Mouse (Mus musculus) MEL (cell line): ENCODE measurements around the gene Fgf13. TPM values are rescaled to one million over a fixed set of nuclear protein-coding genes. Genes with fewer than 3 reads are reported as not detected.

ENCODE experiments used
- DNase-seq: peaks from one replicate; pipeline ENCODE4 v3.0.0; 2011; ENCODE audit warnings: low read depth, low spot score
- H3K27ac ChIP-seq: 2 replicates; pipeline ENCODE4 v1.5.1; 2012; ENCODE audit warnings: low read depth, mild to moderate bottlenecking, control low read depth, low read length, moderate library complexity; ENCODE audit not compliant: control insufficient read depth
- H3K27me3 ChIP-seq, 2 experiments: fragments of 150-350 bp in 1 of 2; sonication (generic) in 1 of 2; 2 replicates each; pipeline ENCODE4 v1.6.1; 2012; ENCODE audit warnings: low read length in 2 of 2, mild to moderate bottlenecking in 2 of 2, improper control_type of control experiment in 1 of 2, moderate library complexity in 1 of 2; ENCODE audit not compliant: insufficient read depth in 2 of 2, control insufficient read depth in 1 of 2
- H3K36me3 ChIP-seq, 2 experiments: 2 replicates each; pipeline ENCODE4 v1.6.1; 2012 to 2014; ENCODE audit warnings: low read length in 2 of 2, improper control_type of control experiment in 1 of 2, inconsistent platforms in 1 of 2, mild to moderate bottlenecking in 1 of 2; ENCODE audit not compliant: insufficient read depth in 2 of 2, control insufficient read depth in 1 of 2
- H3K4me1 ChIP-seq, 2 experiments: fragments of 150-350 bp in 1 of 2; sonication (generic) in 1 of 2; 2 replicates each; pipeline ENCODE4 v1.6.1; 2012; ENCODE audit warnings: low read length in 2 of 2, improper control_type of control experiment in 1 of 2, mild to moderate bottlenecking in 1 of 2; ENCODE audit not compliant: insufficient read depth in 2 of 2, control insufficient read depth in 1 of 2
- H3K4me3 ChIP-seq, 2 experiments: fragments of 150-350 bp in 1 of 2; sonication (generic) in 1 of 2; 2 replicates each; pipeline ENCODE4 v1.5.1; 2012; ENCODE audit warnings: low read depth in 2 of 2, low read length in 2 of 2, mild to moderate bottlenecking in 2 of 2, moderate library complexity in 2 of 2, control low read depth in 1 of 2, improper control_type of control experiment in 1 of 2; ENCODE audit not compliant: control insufficient read depth in 1 of 2, insufficient read depth in 1 of 2
- H3K79me2 ChIP-seq: 2 replicates; pipeline ENCODE4 v1.6.1; 2012; ENCODE audit warnings: mild to moderate bottlenecking, low read length, moderate library complexity; ENCODE audit not compliant: control insufficient read depth, poor library complexity, insufficient read depth
- H3K9ac ChIP-seq: 2 replicates; pipeline ENCODE4 v1.6.1; 2012; ENCODE audit warnings: low read depth, mild to moderate bottlenecking, control low read depth, low read length, moderate library complexity; ENCODE audit not compliant: control insufficient read depth, poor library complexity, severe bottlenecking
- H3K9me3 ChIP-seq: fragments of 150-350 bp; sonication (generic); replicated peaks from 2 replicates; pipeline ENCODE4 v1.6.1; 2012; ENCODE audit warnings: mild to moderate bottlenecking, low read length, improper control_type of control experiment, moderate library complexity; ENCODE audit not compliant: insufficient read depth
- BHLHE40 ChIP-seq: IDR thresholded peaks from 2 replicates; pipeline ENCODE4 v1.6.1; 2012; ENCODE audit warnings: low read depth, mild to moderate bottlenecking, inconsistent platforms, low read length, improper control_type of control experiment, borderline replicate concordance
- CHD2 ChIP-seq: IDR thresholded peaks from 2 replicates; pipeline ENCODE4 v1.6.1; 2011; ENCODE audit warnings: low read length, improper control_type of control experiment
- CTCF ChIP-seq, 3 experiments: IDR thresholded peaks in 2 of 3; conservative IDR thresholded peaks in 1 of 3; 2 replicates each; pipeline ENCODE4 v1.5.1; 2011 to 2012; ENCODE audit warnings: low read length in 3 of 3, low read depth in 2 of 3, mild to moderate bottlenecking in 2 of 3, improper control_type of control experiment in 1 of 3, inconsistent platforms in 1 of 3, mixed read lengths in 1 of 3, moderate library complexity in 1 of 3; ENCODE audit not compliant: control insufficient read depth in 1 of 3, insufficient read depth in 1 of 3, poor library complexity in 1 of 3, severe bottlenecking in 1 of 3
- GABPA ChIP-seq: IDR thresholded peaks from 2 replicates; pipeline ENCODE4 v1.6.1; 2012; ENCODE audit warnings: low read depth, mild to moderate bottlenecking, inconsistent platforms, low read length, improper control_type of control experiment, moderate library complexity
- GATA1 ChIP-seq: IDR thresholded peaks from 2 replicates; pipeline ENCODE4 v1.6.1; 2011; ENCODE audit warnings: low read depth, low read length, improper control_type of control experiment
- HCFC1 ChIP-seq: IDR thresholded peaks from 2 replicates; pipeline ENCODE4 v1.6.1; 2012; ENCODE audit warnings: low read depth, mild to moderate bottlenecking, inconsistent platforms, low read length, improper control_type of control experiment, moderate library complexity
- KAT2A ChIP-seq: conservative IDR thresholded peaks from 2 replicates; pipeline ENCODE4 v1.6.1; 2012; ENCODE audit warnings: low read depth, low read length, improper control_type of control experiment, inconsistent platforms
- MAFK ChIP-seq: IDR thresholded peaks from 2 replicates; pipeline ENCODE4 v1.6.1; 2011; ENCODE audit warnings: low read depth, mild to moderate bottlenecking, low read length, improper control_type of control experiment, borderline replicate concordance
- MAX ChIP-seq: IDR thresholded peaks from 2 replicates; pipeline ENCODE4 v1.6.1; 2011; ENCODE audit warnings: low read length, improper control_type of control experiment
- MAZ ChIP-seq: IDR thresholded peaks from 2 replicates; pipeline ENCODE4 v1.6.1; 2012; ENCODE audit warnings: low read depth, mild to moderate bottlenecking, inconsistent platforms, low read length, improper control_type of control experiment
- MEF2A ChIP-seq: IDR thresholded peaks from 2 replicates; pipeline ENCODE4 v1.6.1; 2014; ENCODE audit warnings: low read depth, mild to moderate bottlenecking, inconsistent platforms, low read length, improper control_type of control experiment; ENCODE audit not compliant: poor library complexity, insufficient replicate concordance, severe bottlenecking; ENCODE audit errors: extremely low read depth
- MXI1 ChIP-seq: IDR thresholded peaks from 2 replicates; pipeline ENCODE4 v1.6.1; 2011; ENCODE audit warnings: mild to moderate bottlenecking, low read depth, low read length, improper control_type of control experiment
- MYB ChIP-seq: IDR thresholded peaks from 2 replicates; pipeline ENCODE4 v1.6.1; 2011; ENCODE audit warnings: mild to moderate bottlenecking, low read depth, low read length, improper control_type of control experiment
- NELFE ChIP-seq: IDR thresholded peaks from 2 replicates; pipeline ENCODE4 v1.6.1; 2011; ENCODE audit warnings: low read depth, low read length, improper control_type of control experiment
- NRF1 ChIP-seq: IDR thresholded peaks from 2 replicates; pipeline ENCODE4 v1.6.1; 2014; ENCODE audit warnings: low read depth, mild to moderate bottlenecking, inconsistent platforms, low read length, improper control_type of control experiment, moderate library complexity; ENCODE audit not compliant: poor library complexity, insufficient read depth, severe bottlenecking
- POLR2A ChIP-seq, 2 experiments: IDR thresholded peaks; 2 replicates each; pipeline ENCODE4 v1.6.1; 2011 to 2012; ENCODE audit warnings: low read length in 2 of 2, mild to moderate bottlenecking in 2 of 2, control low read depth in 1 of 2, improper control_type of control experiment in 1 of 2, low read depth in 1 of 2, moderate library complexity in 1 of 2; ENCODE audit not compliant: control insufficient read depth in 1 of 2, insufficient read depth in 1 of 2, poor library complexity in 1 of 2
- RAD21 ChIP-seq: IDR thresholded peaks from 2 replicates; pipeline ENCODE4 v1.6.1; 2011; ENCODE audit warnings: mild to moderate bottlenecking, low read depth, low read length, improper control_type of control experiment
- TCF12 ChIP-seq: IDR thresholded peaks from 2 replicates; pipeline ENCODE4 v1.6.1; 2014; ENCODE audit warnings: low read depth, mild to moderate bottlenecking, inconsistent platforms, low read length, improper control_type of control experiment, moderate library complexity
- USF2 ChIP-seq, 2 experiments: IDR thresholded peaks; 2 replicates each; pipeline ENCODE4 v1.6.1; 2011 to 2012; ENCODE audit warnings: improper control_type of control experiment in 2 of 2, low read length in 2 of 2, borderline replicate concordance in 1 of 2, inconsistent platforms in 1 of 2, low read depth in 1 of 2, mild to moderate bottlenecking in 1 of 2; ENCODE audit not compliant: insufficient read depth in 1 of 2
- ZKSCAN1 ChIP-seq: IDR thresholded peaks from 2 replicates; pipeline ENCODE4 v1.6.1; 2012; ENCODE audit warnings: low read depth, mild to moderate bottlenecking, inconsistent platforms, low read length, improper control_type of control experiment, moderate library complexity
- ZNF384 ChIP-seq: IDR thresholded peaks from 2 replicates; pipeline ENCODE4 v1.6.1; 2012; ENCODE audit warnings: low read depth, mild to moderate bottlenecking, inconsistent platforms, low read length, improper control_type of control experiment
- polyA plus RNA-seq, 2 experiments: library from polyadenylated mRNA; stranded (reverse) in 1 of 2; unstranded in 1 of 2; fragments of >175 nt in 1 of 2; fragments of >200 nt in 1 of 2; gene quantifications; 2 replicates each; pipeline versions ENCODE4 v1.2.1 to v1.2.4; 2012; ENCODE audit warnings: low replicate concordance in 2 of 2, low read depth in 1 of 2; ENCODE audit not compliant: insufficient read length in 2 of 2, insufficient read depth in 1 of 2, missing spikeins in 1 of 2
- total RNA-seq: library from RNA; depleted of rRNA; stranded (reverse); fragments of 300-350 nt; gene quantifications from 2 replicates; pipeline ENCODE4 v1.2.3, GENCODE M21; 2012; rRNA removed

Gene Fgf13
- total RNA-seq (not detected in 2 replicates), polyA plus RNA-seq (not detected)

DNA sequence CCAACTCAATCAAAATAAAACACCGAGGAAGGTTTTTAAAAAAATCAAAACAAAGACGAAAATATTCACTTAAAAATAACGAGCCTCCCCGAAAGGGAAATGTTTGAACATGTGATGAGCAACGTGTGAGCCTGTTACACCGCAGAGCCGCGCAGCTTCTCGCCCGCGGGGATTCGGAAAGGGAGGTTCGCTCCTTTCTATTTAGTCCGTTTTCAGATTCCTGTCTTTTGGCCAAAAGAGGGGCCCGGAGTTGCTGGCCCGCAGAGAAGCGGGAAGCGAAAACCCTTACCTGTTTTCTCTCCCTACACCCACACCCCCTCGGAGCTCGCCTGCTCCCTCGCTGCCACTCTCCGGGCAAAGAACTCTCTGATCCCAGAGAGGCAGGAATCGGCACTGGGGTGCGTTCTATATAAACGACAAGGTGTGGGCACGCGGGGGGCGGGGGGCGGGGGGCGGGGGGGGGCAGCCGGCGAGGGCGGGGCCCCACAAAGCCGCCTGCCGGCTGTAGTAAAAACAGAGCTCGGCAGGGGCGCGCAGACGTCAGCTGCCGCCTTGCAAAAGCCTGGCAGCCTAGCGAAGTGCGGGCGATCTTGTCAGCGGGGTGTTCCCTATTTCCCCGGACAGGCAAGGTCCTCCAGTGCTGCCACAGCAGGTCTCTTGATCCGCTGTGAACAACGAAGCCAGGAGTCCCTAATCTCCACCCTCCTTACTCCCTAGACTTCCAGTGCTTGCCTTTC lies at the start of gene Fgf13:
Fgf13 (minus strand) TSS at position 377 of the 737 bp plus-strand sequence.
- H3K27ac ChIP-seq = no peak within 1 kb of the TSS
- H3K79me2 ChIP-seq = no peaks in the 10 kb centered on the region
- TF ChIP-seq HCFC1 (no peak), MXI1 (no peak)
- H3K27me3 ChIP-seq = no peaks in the 10 kb centered on the region
- no peaks in the 10 kb centered on the region for H3K4me1 ChIP-seq
- no peak within 1 kb of the TSS for H3K9ac ChIP-seq
- no peak within 1 kb of the TSS for H3K4me3 ChIP-seq
- H3K36me3 ChIP-seq = no peaks in the 10 kb centered on the region
- no peaks in the 10 kb centered on the region for H3K9me3 ChIP-seq
- DNase-seq = no peak

DNA sequence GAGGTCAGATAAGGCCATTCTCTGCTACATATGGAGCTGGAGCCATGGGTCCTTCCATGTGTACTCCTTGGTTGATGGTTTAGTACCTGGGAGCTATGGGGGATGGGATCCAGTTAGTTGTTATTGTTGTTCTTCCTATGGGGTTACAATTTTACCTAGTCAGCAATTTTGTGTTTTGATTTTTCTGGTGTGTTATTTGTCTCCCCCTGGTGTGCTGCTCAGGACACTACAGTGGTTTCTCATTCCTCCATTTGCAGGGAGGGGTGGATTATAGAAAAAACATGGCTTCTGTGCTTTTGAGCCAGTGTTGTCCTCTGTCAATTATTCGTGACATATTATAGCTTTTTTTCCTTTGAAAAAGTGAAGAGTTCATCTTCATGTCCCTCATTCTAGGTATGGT lies 38.7 kb upstream of the Fgf13 start:
- DNase-seq = no peak
- H3K9ac ChIP-seq = no peak overlapping the region
- H3K4me1 ChIP-seq = no peaks in the 10 kb centered on the region
- no peaks in the 10 kb centered on the region for H3K36me3 ChIP-seq
- H3K9me3 ChIP-seq = no peaks in the 10 kb centered on the region
- H3K4me3 ChIP-seq = no peak overlapping the region
- H3K27me3 ChIP-seq = no peaks in the 10 kb centered on the region
- TF ChIP-seq POLR2A (IDR thresholded peaks at IDR 0.05; ENCODE audit: control insufficient read depth in 1 of 2, insufficient read depth in 1 of 2, low read depth in 1 of 2, low read length in 2 of 2, poor library complexity in 1 of 2) (no peak), TCF12 (no peak), MXI1 (no peak), KAT2A (no peak)
- no peaks in the 10 kb centered on the region for H3K79me2 ChIP-seq
- H3K27ac ChIP-seq = no peak overlapping the region

DNA sequence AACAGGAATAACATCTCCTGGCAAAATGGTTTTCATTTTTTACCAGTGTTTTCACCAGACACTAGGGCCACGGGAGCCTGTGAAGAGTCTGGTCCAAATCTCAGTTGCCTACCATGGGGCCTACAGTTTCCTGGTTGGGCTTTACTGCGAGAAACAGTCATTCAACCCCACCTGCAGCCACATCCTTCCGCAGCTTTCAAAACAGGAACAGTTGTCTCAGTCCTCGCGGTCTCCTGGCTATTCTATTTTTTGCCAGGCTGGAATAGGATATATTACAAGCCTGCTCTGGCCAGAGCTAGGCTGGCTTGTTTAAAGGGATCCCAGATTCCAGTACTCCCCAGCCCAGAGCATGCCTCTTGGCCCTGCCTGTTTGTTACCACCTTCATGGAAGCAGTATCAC lies 21.2 kb upstream of the Fgf13 start:
- no peak for DNase-seq
- no peaks in the 10 kb centered on the region for H3K36me3 ChIP-seq
- TF ChIP-seq GATA1 (no peak), ZKSCAN1 (no peak), MYB (no peak), GABPA (no peak), POLR2A (IDR thresholded peaks at IDR 0.05; ENCODE audit: control insufficient read depth in 1 of 2, insufficient read depth in 1 of 2, low read depth in 1 of 2, low read length in 2 of 2, poor library complexity in 1 of 2) (no peak), MEF2A (no peak), CTCF (IDR thresholded peaks at IDR 0.05 in 2 of 3, conservative IDR thresholded peaks at IDR 0.05 in 1 of 3; ENCODE audit: control insufficient read depth in 1 of 3, insufficient read depth in 1 of 3, low read depth in 2 of 3, low read length in 3 of 3, poor library complexity in 1 of 3, severe bottlenecking in 1 of 3) (no peak), MAX (no peak), BHLHE40 (no peak), NRF1 (no peak), RAD21 (no peak), TCF12 (no peak), HCFC1 (no peak), MAFK (no peak), USF2 (IDR thresholded peaks at IDR 0.05; ENCODE audit: borderline replicate concordance in 1 of 2, insufficient read depth in 1 of 2, low read depth in 1 of 2, low read length in 2 of 2) (no peak), NELFE (no peak), CHD2 (no peak), ZNF384 (no peak), MAZ (no peak)
- no peak overlapping the region for H3K27ac ChIP-seq
- no peaks in the 10 kb centered on the region for H3K4me1 ChIP-seq
- H3K79me2 ChIP-seq = no peaks in the 10 kb centered on the region
- no peak overlapping the region for H3K4me3 ChIP-seq
- no peaks in the 10 kb centered on the region for H3K27me3 ChIP-seq
- H3K9me3 ChIP-seq = no peaks in the 10 kb centered on the region
- H3K9ac ChIP-seq = no peak overlapping the region
